Mouse (Mus musculus) thymus, postnatal 0 days (tissue): Measurements from ENCODE around the gene Ift140. TPM values are rescaled to one million over a fixed set of nuclear protein-coding genes. Genes with fewer than 3 reads are reported as not detected.
"Not testable (repeated sequence)": the region's sequence is repeated elsewhere in the genome, so short reads cannot be mapped to it uniquely, and the experiment has no call there.

Experiments used
- DNase-seq: peaks from one replicate; pipeline ENCODE4 v3.0.0-alpha.2; 2015; ENCODE audit warnings: low spot score
- polyA plus RNA-seq: library from polyadenylated mRNA; unstranded; fragments of >200 nt; fragmentation: Nextera tagmentation; extraction: Ambion mirVana; gene quantifications from 2 replicates; pipeline ENCODE4 v1.2.1, GENCODE M21; 2015

Gene Ift140
- polyA plus RNA-seq, 1 experiment from 2014 or later, result 11.7 TPM

DNA sequence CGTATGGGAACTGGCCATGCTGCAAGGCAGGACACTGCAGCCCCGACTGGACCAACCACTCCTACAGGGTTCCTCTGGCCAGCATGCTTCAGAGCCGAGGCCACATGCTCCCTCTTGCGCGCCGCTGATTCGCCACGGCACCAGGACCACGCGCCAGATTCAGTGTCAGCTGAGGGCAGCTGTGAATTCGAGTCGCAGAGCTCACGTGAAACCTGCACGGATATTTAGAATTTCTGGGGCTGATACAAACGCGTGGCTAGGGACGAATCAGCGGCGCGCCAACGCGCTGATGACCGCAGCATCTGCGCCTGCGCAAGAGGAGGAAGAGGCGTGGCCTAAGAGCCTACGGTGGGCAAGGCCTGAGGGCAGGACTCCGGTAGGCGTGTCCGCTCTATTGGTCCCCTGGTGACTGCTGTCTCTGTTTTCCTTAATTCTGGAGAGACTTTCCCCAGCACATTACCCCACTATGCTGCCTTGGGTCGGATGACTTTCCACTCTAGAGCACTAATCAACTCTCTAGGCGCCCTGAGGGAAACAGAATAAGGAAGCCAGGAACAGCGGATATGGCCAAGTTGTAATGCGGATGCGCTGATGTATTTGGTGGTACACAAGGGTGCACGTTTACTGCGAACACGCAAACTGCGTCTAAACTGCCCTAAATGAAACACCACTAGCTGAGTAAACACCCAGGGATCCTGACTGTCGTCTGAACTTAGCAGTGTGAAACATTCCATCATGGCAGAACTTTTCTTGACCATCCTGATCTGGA lies 100.0 kb downstream of the Ift140 start, which contains the start of gene Telo2:
Gene Telo2, minus strand, starts transcription at position 304 of the 769 bp plus-strand sequence.
- peak; percentile 86 for DNase-seq

DNA sequence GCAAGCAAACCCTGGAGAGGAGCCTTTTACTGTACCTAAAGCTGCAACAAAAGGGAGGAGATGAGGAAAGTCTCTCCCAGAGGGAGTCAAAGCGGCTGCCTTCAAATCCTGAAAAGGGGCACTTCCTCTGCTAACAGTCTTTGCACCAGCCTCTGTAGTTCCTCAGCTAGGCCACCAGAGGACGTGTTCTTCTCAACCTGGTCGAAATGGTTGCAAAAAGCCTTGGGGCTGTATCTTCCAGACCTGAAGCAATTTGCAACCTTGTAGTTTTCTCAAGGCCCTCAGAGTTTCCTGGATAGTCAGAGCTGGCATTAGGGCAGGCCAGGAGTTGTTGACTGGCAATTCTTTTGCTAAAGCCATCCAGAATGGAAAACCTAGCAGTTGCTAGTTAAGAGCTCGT lies 101.4 kb downstream of the Ift140 start:
- DNase-seq, result peak; percentile 15

DNA sequence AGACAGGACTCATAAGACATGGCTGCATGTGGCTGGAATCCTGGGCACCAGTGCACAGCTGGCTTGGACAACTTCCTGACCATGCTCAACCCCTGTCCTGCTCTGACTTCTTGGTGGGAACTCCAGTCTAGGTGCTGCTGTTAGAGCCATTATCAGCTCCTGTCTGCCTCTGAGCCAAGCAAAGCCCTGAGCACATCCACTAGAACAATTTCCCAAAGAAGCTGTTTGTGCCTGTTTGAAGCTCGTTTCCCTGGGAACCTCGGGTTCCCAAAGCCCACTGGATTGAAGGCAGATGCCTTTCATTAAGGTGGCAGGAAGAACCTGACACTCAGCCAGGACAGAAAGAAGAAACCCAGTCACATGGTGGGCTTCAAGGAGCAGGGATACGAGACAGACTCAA lies 104.5 kb downstream of the Ift140 start, which contains the start of gene Ptx4:
Gene Ptx4, plus strand, starts transcription at position 355 of the 400 bp plus-strand sequence.
- no peak for DNase-seq

DNA sequence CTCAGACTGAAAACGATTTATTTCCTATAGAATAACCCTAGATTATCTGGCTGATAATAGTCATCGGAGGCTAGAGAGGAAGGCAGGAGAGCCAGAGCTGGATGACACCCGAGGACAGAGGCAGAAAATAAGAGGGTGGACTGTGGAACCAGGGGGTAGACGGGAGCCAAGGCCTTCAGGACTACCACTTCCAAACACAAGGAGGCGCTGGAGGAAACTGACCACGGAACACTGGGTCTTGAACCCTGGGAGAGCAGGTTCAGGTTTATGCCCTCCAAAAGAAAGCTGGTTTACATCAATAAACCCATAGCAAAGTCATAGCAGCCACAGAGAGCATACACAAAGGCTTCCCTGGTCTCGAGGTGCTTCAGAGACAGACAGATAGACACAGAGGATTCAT lies 108.1 kb downstream of the Ift140 start:
- DNase-seq, result peak; percentile 55

DNA sequence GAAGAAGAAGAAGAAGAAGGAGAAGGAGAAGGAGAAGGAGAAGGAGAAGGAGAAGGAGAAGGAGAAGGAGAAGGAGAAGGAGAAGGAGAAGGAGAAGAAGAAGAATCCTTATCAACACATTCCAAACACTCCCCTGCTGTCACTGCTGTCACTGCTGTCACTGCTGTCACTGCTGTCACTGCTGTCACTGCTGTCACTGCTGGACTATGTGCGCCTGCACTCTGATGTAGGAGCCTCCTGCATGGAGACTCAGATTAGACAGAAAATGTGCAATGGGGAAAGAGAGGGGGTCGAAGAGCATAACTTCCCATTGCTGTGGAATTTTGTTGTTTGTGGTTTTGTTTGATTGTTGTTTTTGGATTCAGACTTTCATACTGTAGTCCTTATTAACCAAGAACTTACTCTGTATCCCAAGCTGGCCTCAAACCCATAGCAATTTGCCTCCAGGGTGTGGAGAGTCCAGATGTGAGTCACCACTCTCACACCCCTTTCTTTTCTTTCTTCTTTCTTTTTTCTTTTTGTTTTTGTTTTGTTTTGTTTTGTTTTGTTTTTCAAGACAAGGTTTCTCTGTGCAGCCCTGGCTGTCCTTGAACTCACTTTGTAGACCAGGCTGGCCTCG lies 109.7 kb downstream of the Ift140 start:
- DNase-seq, result not testable (repeated sequence)

DNA sequence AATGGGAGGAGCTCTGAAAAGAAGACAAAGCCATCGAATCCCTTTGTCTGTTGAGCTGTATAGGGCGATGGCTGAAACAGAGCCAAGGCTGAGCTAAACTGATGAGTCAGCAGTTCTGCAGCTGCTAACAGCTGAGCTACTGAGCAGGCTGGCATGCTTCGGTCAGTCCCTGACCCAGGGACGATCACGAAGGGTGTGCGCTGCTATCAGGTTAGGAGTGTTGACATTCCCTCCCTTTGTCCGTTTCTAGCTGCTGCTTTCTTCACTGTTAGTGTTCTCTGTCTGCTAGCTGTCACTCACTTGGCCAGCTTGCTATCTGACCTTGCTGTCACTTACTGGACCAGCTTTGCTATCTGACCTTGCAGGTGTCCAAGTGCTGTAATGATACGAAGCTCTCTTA lies 111.2 kb downstream of the Ift140 start:
- DNase-seq, result no peak

DNA sequence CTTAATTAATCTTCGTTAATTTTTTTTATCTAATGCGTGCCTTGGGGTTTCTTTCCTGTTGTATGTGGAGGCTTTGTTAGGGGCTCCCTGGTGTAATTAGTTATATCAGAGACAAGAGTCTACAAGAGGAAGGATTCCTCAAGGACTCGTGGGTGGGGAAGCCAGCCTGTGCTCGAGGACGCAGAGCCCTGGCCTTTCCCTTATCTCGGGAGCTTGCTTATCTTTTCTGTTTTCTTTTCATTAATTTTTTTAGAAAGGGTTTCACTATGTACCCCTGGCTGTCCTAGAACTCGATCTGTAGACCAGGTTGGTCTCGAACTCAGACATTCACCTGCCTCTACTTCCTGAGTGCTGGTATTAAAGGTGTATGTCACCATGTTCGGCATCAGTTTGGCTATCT lies 111.8 kb downstream of the Ift140 start:
- no peak for DNase-seq

DNA sequence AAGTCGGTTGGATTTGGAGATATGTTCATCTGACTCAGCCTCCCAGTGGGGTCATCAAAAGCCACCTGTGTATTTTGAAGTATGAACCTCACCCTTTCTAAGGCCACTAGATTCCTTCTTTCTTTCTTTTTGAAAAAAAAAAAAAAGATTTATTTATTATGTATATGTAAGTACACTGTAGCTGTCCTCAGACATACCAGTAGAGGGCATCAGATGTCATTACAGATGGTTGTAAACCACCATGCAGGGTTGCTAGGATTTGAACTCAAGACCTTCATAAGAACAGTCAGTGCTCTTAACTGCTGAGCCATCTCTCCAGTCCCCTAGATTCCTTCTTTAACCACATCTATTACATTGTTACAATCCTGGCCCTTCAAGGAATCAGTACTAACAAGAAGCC lies 114.2 kb downstream of the Ift140 start:
- DNase-seq, result peak; percentile 38

DNA sequence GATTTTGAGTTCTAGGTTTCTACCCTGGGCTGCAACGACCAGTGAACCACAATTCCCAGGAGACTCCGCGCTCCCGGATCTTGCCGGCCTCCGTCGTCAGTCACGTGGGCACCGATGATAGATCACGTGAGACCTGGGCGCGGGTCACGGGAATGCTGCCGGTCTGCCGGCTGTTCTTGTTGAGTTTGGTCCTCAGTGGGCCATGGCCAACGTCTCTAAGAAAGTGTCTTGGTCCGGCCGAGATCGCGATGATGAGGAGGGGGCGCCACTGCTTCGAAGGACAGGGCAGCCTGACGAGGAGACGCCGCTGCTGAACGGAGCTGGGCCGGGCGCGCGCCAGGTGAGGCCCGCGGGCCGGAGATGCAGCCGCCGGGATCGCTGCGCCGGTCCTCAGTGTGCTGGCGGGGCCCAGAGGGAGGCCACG lies 117.4 kb downstream of the Ift140 start, which contains the start of gene Clcn7:
Gene Clcn7, plus strand, starts transcription at position 117 of the 424 bp plus-strand sequence.
- peak; percentile 81 for DNase-seq

DNA sequence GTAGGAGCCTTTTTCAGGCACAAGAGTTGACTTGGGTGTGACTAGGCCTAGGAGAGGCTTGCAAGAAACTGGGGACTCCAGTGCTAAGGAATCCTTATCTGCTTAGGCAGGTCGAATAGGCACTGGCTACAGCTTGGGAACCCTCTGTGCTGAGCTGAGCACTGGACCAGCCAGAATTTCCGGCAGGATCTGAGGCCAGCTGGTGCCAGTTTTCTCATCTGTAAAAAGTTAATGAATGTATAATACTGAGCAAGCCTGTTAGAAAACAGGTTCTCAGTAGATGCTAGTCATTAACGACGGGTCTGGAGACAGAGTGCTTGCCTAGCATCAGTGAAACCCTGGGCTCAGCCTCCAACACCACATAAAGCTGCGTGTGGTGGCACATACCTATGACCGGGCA lies 119.7 kb downstream of the Ift140 start:
- no peak for DNase-seq

DNA sequence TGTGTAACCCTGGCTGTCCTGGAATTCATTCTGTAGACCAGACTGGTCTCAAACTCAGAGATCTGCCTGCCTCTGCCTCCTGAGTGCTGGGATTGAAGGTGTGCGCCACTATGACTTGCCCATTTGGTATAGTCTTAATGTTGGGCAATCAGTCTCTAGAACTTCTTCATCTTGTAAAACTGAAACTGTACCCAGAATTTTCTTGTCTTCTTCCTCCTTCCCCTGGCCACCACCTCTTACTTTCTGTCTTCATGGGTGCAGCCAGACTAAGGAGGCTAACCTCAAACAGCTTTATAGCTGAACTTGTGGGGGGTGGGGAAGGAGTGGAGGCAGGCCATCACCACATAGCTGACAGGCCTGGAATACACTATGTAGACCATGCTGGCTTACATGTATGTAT lies 122.9 kb downstream of the Ift140 start:
- no peak for DNase-seq

DNA sequence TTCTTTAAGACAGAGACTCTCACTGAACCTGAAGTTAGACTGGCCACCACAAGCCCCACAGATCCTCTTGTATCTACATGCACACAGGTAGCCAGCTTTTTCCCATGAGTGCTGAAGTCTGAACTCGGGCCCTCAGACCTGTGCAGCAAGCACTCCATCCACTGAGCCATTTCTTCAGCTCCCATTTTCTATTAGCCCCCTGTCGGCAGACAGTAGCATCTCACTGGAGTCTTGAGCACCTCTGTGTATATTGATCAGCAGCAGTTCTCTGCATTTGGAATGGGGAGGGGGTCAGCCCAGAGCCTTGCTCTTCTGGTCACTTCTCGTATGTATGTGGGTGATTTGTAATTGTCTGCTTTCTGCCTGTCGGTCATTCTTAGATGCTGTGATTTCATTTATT lies 124.1 kb downstream of the Ift140 start:
- DNase-seq, result no peak

Other genes starting within 250 kb of the Ift140 start
- 0.17 and 0.23 TPM in 2 replicates for gene Meiob, start 211.8 kb upstream of the Ift140 start, polyA plus RNA-seq
- gene Hagh, start 175.9 kb upstream of the Ift140 start, polyA plus RNA-seq, result 65.8 and 74.0 TPM in 2 replicates
- 11.0 and 12.8 TPM in 2 replicates for gene Fahd1, start 165.7 kb upstream of the Ift140 start, polyA plus RNA-seq
- gene Igfals, start 150.1 kb upstream of the Ift140 start, polyA plus RNA-seq, result 2.1 and 2.4 TPM in 2 replicates
- 109 and 112 TPM in 2 replicates for gene Nubp2, start 129.7 kb upstream of the Ift140 start, polyA plus RNA-seq
- 89.2 and 97.8 TPM in 2 replicates for gene Spsb3, start 129.4 kb upstream of the Ift140 start, polyA plus RNA-seq
- 19.9 and 24.9 TPM in 2 replicates for gene Eme2, start 121.0 kb upstream of the Ift140 start, polyA plus RNA-seq
- gene Mrps34, start 121.0 kb upstream of the Ift140 start, polyA plus RNA-seq, result 128 and 136 TPM in 2 replicates
- gene Nme3, start 119.6 kb upstream of the Ift140 start, polyA plus RNA-seq, result 47.7 and 57.2 TPM in 2 replicates
- 15.3 and 18.3 TPM in 2 replicates for gene Mapk8ip3, start 79.1 kb upstream of the Ift140 start, polyA plus RNA-seq
- 54.0 and 55.2 TPM in 2 replicates for gene Jpt2, start 55.4 kb upstream of the Ift140 start, polyA plus RNA-seq
- 4.7 and 5.4 TPM in 2 replicates for gene Cramp1l, start 297 bp upstream of the Ift140 start, polyA plus RNA-seq
- gene Tmem204, start 67.5 kb downstream of the Ift140 start, polyA plus RNA-seq, result 5.5 and 6.0 TPM in 2 replicates
- 19.2 and 19.8 TPM in 2 replicates for gene Telo2, start 99.9 kb downstream of the Ift140 start, polyA plus RNA-seq
- gene Ptx4, start 104.7 kb downstream of the Ift140 start, polyA plus RNA-seq, result 0.12 TPM in 1 of 2 replicates, not detected in the other
- gene Clcn7, start 117.3 kb downstream of the Ift140 start, polyA plus RNA-seq, result 12.7 and 15.0 TPM in 2 replicates
- 0.07 and 0.10 TPM in 2 replicates for gene Ccdc154, start 146.4 kb downstream of the Ift140 start, polyA plus RNA-seq
- gene Gm38655, start 159.4 kb downstream of the Ift140 start, polyA plus RNA-seq, result 0.19 TPM in 1 of 2 replicates, not detected in the other
- 34.4 and 34.5 TPM in 2 replicates for gene BC003965, start 168.5 kb downstream of the Ift140 start, polyA plus RNA-seq
- gene Unkl, start 172.3 kb downstream of the Ift140 start, polyA plus RNA-seq, result 12.4 and 13.9 TPM in 2 replicates
- gene Gnptg, start 224.0 kb downstream of the Ift140 start, polyA plus RNA-seq, result 60.4 and 61.6 TPM in 2 replicates
- gene Tsr3, start 224.1 kb downstream of the Ift140 start, polyA plus RNA-seq, result 73.5 and 74.0 TPM in 2 replicates
- 28.9 and 32.5 TPM in 2 replicates for gene Baiap3, start 240.3 kb downstream of the Ift140 start, polyA plus RNA-seq